Mouse (Mus musculus) midbrain, postnatal 0 days (tissue): ENCODE data around the gene Armh3. TPM values are rescaled to one million over a fixed set of nuclear protein-coding genes. Genes with fewer than 3 reads are reported as not detected.

Experiments used
- ATAC-seq: fragments of 200-750 bp; cut with Nextera tagmentation; 2 replicates; pipeline ENCODE4 v1.8.0; 2017; ENCODE audit warnings: moderate number of reproducible peaks, mild to moderate bottlenecking, moderate TSS enrichment, moderate library complexity; ENCODE audit not compliant: low FRiP score
- DNase-seq: peaks from one replicate; pipeline ENCODE4 v3.0.0-alpha.2; 2015; ENCODE audit warnings: low spot score
- H3K27ac ChIP-seq: fragments of 300-500 bp; sonication (generic); 2 replicates; pipeline ENCODE4 v1.5.1; 2014; ENCODE audit warnings: low read depth, mild to moderate bottlenecking, low read length, mixed read lengths
- H3K27me3 ChIP-seq: fragments of 300-500 bp; sonication (generic); 2 replicates; pipeline ENCODE4 v1.6.1; 2014; ENCODE audit warnings: low read length, control low read depth, mixed read lengths; ENCODE audit not compliant: insufficient read depth
- H3K36me3 ChIP-seq: fragments of 300-500 bp; sonication (generic); 2 replicates; pipeline ENCODE4 v1.6.1; 2014; ENCODE audit warnings: low read length, control low read depth, mixed read lengths; ENCODE audit not compliant: insufficient read depth
- H3K4me1 ChIP-seq: fragments of 300-500 bp; sonication (generic); 2 replicates; pipeline ENCODE4 v1.6.1; 2014; ENCODE audit warnings: mild to moderate bottlenecking, control low read depth, antibody characterized with exemption, low read length, mixed read lengths; ENCODE audit not compliant: insufficient read depth
- H3K4me2 ChIP-seq: fragments of 300-500 bp; sonication (generic); 2 replicates; pipeline ENCODE4 v1.6.1; 2014; ENCODE audit warnings: low read depth, mild to moderate bottlenecking, low read length, mixed read lengths; ENCODE audit not compliant: poor library complexity, severe bottlenecking
- H3K4me3 ChIP-seq: fragments of 300-500 bp; sonication (generic); 2 replicates; pipeline ENCODE4 v1.5.1; 2014; ENCODE audit warnings: low read depth, mild to moderate bottlenecking, low read length, moderate library complexity
- H3K9ac ChIP-seq: fragments of 300-500 bp; sonication (generic); replicated peaks from 2 replicates; pipeline ENCODE4 v1.6.1; 2014; ENCODE audit warnings: mild to moderate bottlenecking, low read length, moderate library complexity, mixed read lengths; ENCODE audit not compliant: poor library complexity, severe bottlenecking
- H3K9me3 ChIP-seq: fragments of 300-500 bp; sonication (generic); 2 replicates; pipeline ENCODE4 v1.6.1; 2016; ENCODE audit warnings: low read length, control low read depth
- CTCF ChIP-seq: IDR thresholded peaks from 2 replicates; pipeline ENCODE4 v1.5.1; 2016; ENCODE audit warnings: antibody characterized with exemption, mild to moderate bottlenecking
- WGBS: fragments of 180-500 bp; shearing (Covaris S2); extraction: QIAGEN DNeasy Blood & Tissue Kit; methylation state at CpG from one replicate; pipeline ENCODE4 v1.1.7; 2014; 5-methylcytosine and 5-hydroxymethylcytosine counted together
- polyA plus RNA-seq: library from polyadenylated mRNA; unstranded; fragments of >200 nt; fragmentation: Nextera tagmentation; extraction: Ambion mirVana; gene quantifications from 2 replicates; pipeline ENCODE4 v1.2.1, GENCODE M21; 2015
- total RNA-seq: library from RNA; depleted of rRNA; stranded (reverse); fragments of >200 nt; gene quantifications from 2 replicates; pipeline ENCODE4 v1.2.3, GENCODE M21; 2014

Armh3 gene
- total and polyA plus RNA-seq, 2 experiments from 2014 or later: 18.1 to 18.9 TPM

DNA sequence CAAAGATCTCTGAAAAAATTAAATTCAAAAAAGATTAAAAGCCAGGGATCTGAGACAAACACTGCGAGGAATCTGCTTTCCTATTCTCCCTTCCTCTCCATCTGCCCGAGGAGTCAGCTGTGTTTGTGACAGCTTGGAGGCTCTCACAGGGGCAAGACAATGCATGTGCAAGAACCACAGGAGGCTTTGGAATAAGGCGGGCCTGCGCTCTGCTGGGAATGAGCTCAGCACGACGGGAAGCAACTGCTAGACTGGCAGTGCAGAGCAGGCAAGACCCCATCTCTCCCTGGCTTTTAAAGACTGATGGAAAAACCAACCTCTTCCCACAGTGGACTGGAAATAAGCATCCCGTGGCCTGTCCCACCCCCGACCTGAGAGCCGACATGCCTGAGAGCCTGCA lies 60.8 kb downstream of the Armh3 start:
- TF ChIP-seq CTCF: no peak
- Histone ChIP-seq H3K4me3 (no peak overlapping the region), H3K36me3 (peaks cover 12% of the 10 kb centered on the region; the same call in 1 of the 2 replicates), H3K4me1 (no peaks in the 10 kb centered on the region), H3K9ac (no peak overlapping the region), H3K9me3 (no peaks in the 10 kb centered on the region), H3K4me2 (no peak overlapping the region), H3K27me3 (no peaks in the 10 kb centered on the region), H3K27ac (0 out of 2 replicates have a peak overlapping the region, but pooled peaks have one; percentile 18)
- no peak for ATAC-seq
- WGBS: 7% methylated on average over 9 of the region's 9 CpGs
- peak; percentile 55 for DNase-seq

DNA sequence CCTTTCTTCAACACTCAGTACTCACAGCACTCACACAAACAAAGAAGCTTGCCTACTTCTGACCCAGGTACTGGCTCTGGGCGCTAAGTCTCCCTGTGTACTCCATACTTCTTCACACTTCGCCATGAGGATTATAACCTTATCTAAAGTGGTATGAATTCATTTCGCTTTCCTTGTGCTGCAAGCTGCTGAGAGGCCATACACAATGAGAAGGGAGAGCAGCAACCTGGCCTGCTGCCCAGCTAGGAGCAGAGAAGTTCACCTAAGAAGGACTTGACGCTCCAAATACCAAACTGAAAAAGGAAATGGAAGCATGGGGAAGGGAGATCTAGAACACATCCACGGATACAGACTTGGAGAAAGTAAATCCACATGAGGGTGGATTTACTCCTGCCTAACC lies 71.1 kb downstream of the Armh3 start:
- Histone ChIP-seq H3K27ac (no peak overlapping the region), H3K9me3 (no peaks in the 10 kb centered on the region), H3K27me3 (no peaks in the 10 kb centered on the region), H3K4me1 (no peaks in the 10 kb centered on the region), H3K4me3 (no peak overlapping the region), H3K9ac (no peak overlapping the region), H3K36me3 (peaks cover 22% of the 10 kb centered on the region; the same call in 1 of the 2 replicates), H3K4me2 (no peak overlapping the region)
- TF ChIP-seq CTCF: no peak
- no peak for DNase-seq
- WGBS: 88% methylated on average over 5 of the region's 5 CpGs
- no peak for ATAC-seq

DNA sequence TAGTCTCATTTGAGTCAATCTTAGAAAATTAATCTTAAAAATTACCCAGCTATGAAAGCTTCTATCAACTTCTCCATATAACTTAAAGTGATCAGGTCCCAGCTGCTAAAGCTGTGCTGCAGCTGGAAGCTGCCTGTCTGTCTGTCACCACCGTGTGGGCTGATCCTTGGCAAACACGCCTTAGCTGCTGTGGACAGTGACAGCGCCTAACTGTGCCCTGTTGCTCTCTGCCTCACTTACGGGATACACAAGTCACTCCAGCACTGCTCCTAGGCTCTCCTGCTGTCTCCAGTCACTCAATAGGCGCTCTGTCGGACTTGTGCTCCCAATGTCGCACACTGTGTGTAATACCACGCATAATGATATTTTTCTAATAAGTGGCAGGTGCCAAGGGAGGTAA lies 71.9 kb downstream of the Armh3 start:
- Histone ChIP-seq H3K36me3 (peaks cover 21% of the 10 kb centered on the region; the same call in 1 of the 2 replicates), H3K27me3 (no peaks in the 10 kb centered on the region), H3K9me3 (no peaks in the 10 kb centered on the region), H3K4me1 (no peaks in the 10 kb centered on the region), H3K4me3 (no peak overlapping the region), H3K9ac (no peak overlapping the region), H3K27ac (no peak overlapping the region), H3K4me2 (no peak overlapping the region)
- WGBS: 80% methylated on average over 8 of the region's 8 CpGs
- no peak for TF ChIP-seq CTCF
- ATAC-seq (no peak), DNase-seq (no peak)

DNA sequence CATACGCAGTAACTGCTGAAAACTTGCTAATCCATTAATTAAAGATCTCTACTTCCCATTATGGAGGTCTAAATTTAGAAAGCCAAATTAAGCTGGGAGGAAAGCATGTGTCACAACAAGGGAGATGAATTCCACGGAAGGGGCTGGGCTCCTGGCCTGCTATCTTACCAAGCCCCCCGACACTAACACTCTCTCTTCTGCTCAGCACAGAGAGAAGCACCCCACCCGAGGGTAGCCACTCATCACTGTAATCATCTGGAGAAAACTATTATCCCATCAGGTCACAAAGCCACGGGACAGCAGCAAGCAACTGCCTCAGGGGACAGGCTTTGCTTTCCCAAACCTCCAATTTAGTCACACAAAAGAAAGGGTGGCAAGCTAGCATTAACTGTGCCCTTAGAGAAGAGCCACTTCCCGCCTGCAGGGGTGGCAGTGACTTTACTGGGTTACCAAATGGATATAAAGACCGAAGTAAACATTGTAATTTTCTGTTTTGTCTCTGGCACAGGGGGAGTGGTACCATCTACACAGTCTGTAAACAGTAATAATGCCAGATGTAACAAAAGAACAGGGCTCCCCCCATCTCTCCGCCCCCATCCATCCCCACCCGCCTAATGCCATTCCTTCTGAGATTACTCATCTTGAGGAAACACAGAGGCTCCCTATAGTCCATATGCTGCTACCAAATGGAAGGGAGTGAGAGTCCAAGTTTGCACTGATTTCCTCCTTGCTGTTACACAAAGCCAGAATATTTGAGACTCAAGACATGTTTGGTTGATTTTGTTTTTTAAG lies 77.8 kb downstream of the Armh3 start:
- Histone ChIP-seq H3K9ac (no peak overlapping the region), H3K27ac (no peak overlapping the region)
- 58% methylated on average over 9 of the region's 9 CpGs for WGBS

DNA sequence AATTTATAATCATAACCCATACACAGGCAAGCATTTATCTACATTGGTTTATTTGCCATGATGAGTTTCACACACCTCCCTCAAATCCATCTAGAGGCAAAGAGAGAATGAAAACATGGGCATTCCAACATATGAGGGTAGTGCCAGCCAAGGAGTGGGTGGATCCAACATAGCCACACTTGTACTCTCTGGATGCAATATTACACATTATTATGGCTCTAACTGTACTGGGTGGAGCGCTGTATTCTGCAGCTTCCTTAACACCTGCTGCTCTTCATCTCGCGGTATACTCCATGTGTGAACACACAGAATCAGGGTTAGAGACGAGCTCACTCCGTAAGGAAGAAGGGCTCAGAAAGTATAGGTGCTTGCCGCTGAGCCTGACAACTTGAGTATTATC lies 79.9 kb downstream of the Armh3 start:
- Histone ChIP-seq H3K9ac (no peak overlapping the region), H3K9me3 (no peaks in the 10 kb centered on the region), H3K36me3 (peaks cover 11% of the 10 kb centered on the region; the same call in 1 of the 2 replicates), H3K27ac (no peak overlapping the region), H3K4me1 (no peaks in the 10 kb centered on the region), H3K4me2 (no peak overlapping the region), H3K27me3 (no peaks in the 10 kb centered on the region), H3K4me3 (no peak overlapping the region)
- WGBS: 93% methylated on average over 6 of the region's 6 CpGs
- TF ChIP-seq CTCF: no peak
- DNase-seq: no peak
- ATAC-seq: no peak

More for the DNA sequence above, 77.8 kb downstream of the Armh3 start:
- DNase-seq (peak; percentile 12), ATAC-seq (no peak)
- Histone ChIP-seq H3K4me2 (no peak overlapping the region), H3K27me3 (no peaks in the 10 kb centered on the region), H3K36me3 (peaks cover 17% of the 10 kb centered on the region; the same call in 1 of the 2 replicates), H3K4me1 (no peaks in the 10 kb centered on the region), H3K4me3 (no peak overlapping the region), H3K9me3 (no peaks in the 10 kb centered on the region)
- TF ChIP-seq CTCF: no peak; the same call in 1 of the 2 replicates

DNA sequence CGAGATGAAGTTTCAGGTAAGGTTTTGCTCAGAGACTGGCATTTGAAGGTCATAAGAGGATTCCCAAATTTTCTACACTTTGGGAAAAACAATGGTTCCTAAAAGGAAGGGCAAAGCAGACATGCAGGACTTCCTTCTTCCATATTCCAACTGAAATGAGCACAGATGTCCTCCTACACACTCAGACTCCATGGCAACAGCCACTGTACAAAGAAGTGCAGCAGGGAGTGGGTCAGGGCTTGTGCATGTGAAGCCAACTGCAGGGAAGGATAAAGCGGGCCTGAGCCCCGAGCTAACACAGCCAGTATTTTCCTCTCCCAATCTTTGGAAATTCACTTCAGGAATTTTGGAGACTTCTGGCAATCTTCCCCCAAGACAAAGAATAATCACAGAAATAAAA lies 80.4 kb downstream of the Armh3 start:
- no peak overlapping the region for H3K27ac ChIP-seq
- H3K4me3 ChIP-seq: no peak overlapping the region
- no peak overlapping the region for H3K4me2 ChIP-seq
- no peak overlapping the region for H3K9ac ChIP-seq
- TF ChIP-seq CTCF: no peak
- WGBS: 58% methylated on average over 3 of the region's 3 CpGs
- peak; percentile 62 for DNase-seq
- H3K9me3 ChIP-seq: no peaks in the 10 kb centered on the region
- no peaks in the 10 kb centered on the region for H3K27me3 ChIP-seq
- H3K4me1 ChIP-seq: no peaks in the 10 kb centered on the region
- ATAC-seq: no peak
- H3K36me3 ChIP-seq: peaks cover 11% of the 10 kb centered on the region; the same call in 1 of the 2 replicates
